Mouse (Mus musculus) megakaryocyte, embryonic 14.5 days (primary cell): ENCODE data around the gene Fgd6.

Experiments used
- FLI1 ChIP-seq: IDR thresholded peaks from 2 replicates; pipeline ENCODE4 v1.6.1; 2012; ENCODE audit warnings: low read length, inconsistent platforms, mixed read lengths
- GATA1 ChIP-seq: IDR thresholded peaks from 3 replicates; pipeline ENCODE4 v1.6.1; 2012; ENCODE audit warnings: mixed read lengths, low read length, inconsistent platforms, borderline replicate concordance

- TF ChIP-seq GATA1 (no peak), FLI1 (no peak)
These were observed 135.8 kb downstream of the Fgd6 start for GRCm38 (mm10) chr10:94171440-94172130.
